Mouse (Mus musculus) ES-E14 (cell line): ENCODE data around the gene Rassf4.

Experiments
- HCFC1 ChIP-seq: IDR thresholded peaks from 2 replicates; pipeline ENCODE4 v1.6.1; 2012; ENCODE audit warnings: low read length, inconsistent platforms, borderline replicate concordance; ENCODE audit not compliant: insufficient read depth
- MAFK ChIP-seq: IDR thresholded peaks from 2 replicates; pipeline ENCODE4 v1.6.1; 2014; ENCODE audit warnings: mild to moderate bottlenecking, low read depth, low read length, inconsistent platforms; ENCODE audit not compliant: insufficient read depth
- ZC3H11A ChIP-seq: IDR thresholded peaks from 2 replicates; pipeline ENCODE4 v1.6.1; 2012; ENCODE audit warnings: low read depth, mild to moderate bottlenecking, inconsistent platforms, low read length, borderline replicate concordance
- ZNF384 ChIP-seq: IDR thresholded peaks from 2 replicates; pipeline ENCODE4 v1.6.1; 2012; ENCODE audit warnings: low read depth, low read length, inconsistent platforms

DNA sequence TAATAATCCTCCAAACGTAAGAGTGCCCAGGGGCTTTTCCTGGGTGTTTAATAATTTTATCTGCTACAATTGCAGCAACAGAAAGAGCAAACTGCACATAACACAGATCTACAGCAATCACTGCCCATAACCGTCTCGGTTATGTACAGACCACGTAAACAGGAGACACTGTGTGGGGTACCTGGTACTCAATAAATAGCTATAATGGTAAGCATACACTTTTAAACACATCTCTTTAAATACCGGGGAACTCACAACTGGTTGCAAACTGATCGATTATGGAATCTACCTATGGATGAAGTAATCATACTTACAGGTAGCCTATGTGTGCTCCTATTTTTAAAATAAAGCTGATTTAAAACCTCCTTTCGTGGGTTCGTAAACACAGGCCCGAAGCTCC, 45.7 kb downstream of the Rassf4 start:
- TF ChIP-seq HCFC1 (no peak), ZC3H11A (no peak), MAFK (no peak), ZNF384 (no peak)
